Comparison of ENCODE assay signal across 9 mouse cellular contexts in genomic region chr14:20661661-20662331, GRCm38 (mm10). TPM values are rescaled to one million over a fixed set of nuclear protein-coding genes. Genes with fewer than 3 reads are reported as not detected.
DNase-seq lines count a peak whose midpoint lies in the region; ATAC-seq lines count a peak whose summit lies in the region.
"Had no signal": no experiment of that assay in that cellular context is flagged by ENCODE, and none has a peak within 500 bp of the region (broad histone marks: within the 10 kb centered on the region; RNA-seq: fewer than 3 reads in every experiment).

No protein-coding gene starts in this region.

- peak; percentile 29 for ATAC-seq in forebrain, embryonic 11.5 days (replicated peaks; ENCODE audit: low FRiP score)
- ATAC-seq in kidney, embryonic 15.5 days (replicated peaks; ENCODE audit: low FRiP score): peak; percentile 40

- H3K27ac ChIP-seq in forebrain, embryonic 11.5 days (ENCODE audit: low read depth, low read length): no peak overlapping the region; the same call in 1 of the 2 replicates
- peak overlapping the region; percentile 95 for H3K27ac ChIP-seq in kidney, embryonic 15.5 days
- H3K27ac ChIP-seq in midbrain, embryonic 10.5 days (replicated peaks): peak overlapping the region; percentile 87

- peaks cover 6% of the 10 kb centered on the region for H3K4me1 ChIP-seq in forebrain, embryonic 11.5 days (replicated peaks; ENCODE audit: control insufficient read depth, insufficient read depth, low read length)
- H3K4me1 ChIP-seq in kidney, embryonic 15.5 days: peaks cover 18% of the 10 kb centered on the region
- peaks cover 28% of the 10 kb centered on the region for H3K4me1 ChIP-seq in midbrain, embryonic 10.5 days

- H3K27me3 ChIP-seq in forebrain, embryonic 11.5 days (ENCODE audit: control insufficient read depth, insufficient read depth, low read length): peaks cover 2% of the 10 kb centered on the region; the same call in 1 of the 2 replicates
- H3K27me3 ChIP-seq in kidney, embryonic 15.5 days: peaks cover 21% of the 10 kb centered on the region
- H3K27me3 ChIP-seq in midbrain, embryonic 10.5 days (ENCODE audit: low read depth, poor library complexity, severe bottlenecking): peaks cover 41% of the 10 kb centered on the region
- H3K27me3 ChIP-seq: Patski had no signal

- peak overlapping the region; percentile 63 for H3K9ac ChIP-seq in forebrain, embryonic 11.5 days (ENCODE audit: low read length)
- peak overlapping the region; percentile 69 for H3K9ac ChIP-seq in kidney, embryonic 15.5 days

- DNase-seq in kidney, adult 11 months: peak; percentile 65
- DNase-seq in kidney, adult 18-20 months: no peak
- DNase-seq in NIH3T3 (ENCODE audit: low read depth): peak; percentile 38
- peak; percentile 57 for DNase-seq in forebrain, embryonic 11.5 days (ENCODE audit: low spot score)
- peak; percentile 44 for DNase-seq in midbrain, embryonic 10.5 days (ENCODE audit: low spot score)
- DNase-seq in c-Kit-positive CD71-positive TER-119-positive erythroid progenitor cells, embryonic 14.5 days (ENCODE audit: low spot score): no peak
- DNase-seq in gastrocnemius, postnatal 14 days: no peak

- intact Hi-C loops in gastrocnemius, postnatal 14 days (cut with DNase I; ENCODE audit: low total_unique reads): loop anchor here (5.0 kb wide), 1 partner anchor 84 kb away; no protein-coding TSS in a partner anchor

- H3K36me3 ChIP-seq in forebrain, embryonic 11.5 days (ENCODE audit: control insufficient read depth, insufficient read depth, low read length): no peaks in the 10 kb centered on the region
- H3K36me3 ChIP-seq in kidney, embryonic 15.5 days: no peaks in the 10 kb centered on the region
- no peaks in the 10 kb centered on the region for H3K36me3 ChIP-seq in midbrain, embryonic 10.5 days

- H3K4me3 ChIP-seq in forebrain, embryonic 11.5 days (ENCODE audit: low read depth, low read length): peak overlapping the region; percentile 47
- H3K4me3 ChIP-seq in kidney, embryonic 15.5 days (replicated peaks): peak overlapping the region; percentile 75
- H3K4me3 ChIP-seq in midbrain, embryonic 10.5 days: peak overlapping the region; percentile 75

- WGBS in forebrain, embryonic 11.5 days: 9% methylated on average over 19 of the region's 19 CpGs
- 10% methylated on average over 19 of the region's 19 CpGs for WGBS in kidney, embryonic 15.5 days
- WGBS in midbrain, embryonic 10.5 days: 10% methylated on average over 19 of the region's 19 CpGs

- peak overlapping the region; percentile 88 for H3K4me2 ChIP-seq in forebrain, embryonic 11.5 days (ENCODE audit: low read depth, low read length, severe bottlenecking)
- H3K4me2 ChIP-seq in kidney, embryonic 15.5 days: peak overlapping the region; percentile 97

- no peaks in the 10 kb centered on the region for H3K9me3 ChIP-seq in forebrain, embryonic 11.5 days (ENCODE audit: control insufficient read depth, low read length)
- no peaks in the 10 kb centered on the region for H3K9me3 ChIP-seq in kidney, embryonic 15.5 days (replicated peaks)
- no peaks in the 10 kb centered on the region for H3K9me3 ChIP-seq in midbrain, embryonic 10.5 days (replicated peaks)

RNA-seq across cellular contexts. Expression of gene Myoz1, which starts 5.5 kb away (rescaled TPM):
- polyA plus RNA-seq in forebrain, embryonic 11.5 days (2014; fragmentation: Nextera tagmentation; extraction: Ambion mirVana): 0.28 TPM in 1 of 2 replicates, not detected in the other
- 3.2 and 5.9 TPM in 2 replicates for polyA plus RNA-seq in kidney, embryonic 15.5 days (2015; fragmentation: Nextera tagmentation; extraction: Ambion mirVana)
- not detected in 2 replicates for polyA plus RNA-seq in midbrain, embryonic 10.5 days (2016; fragmentation: Nextera tagmentation; extraction: Ambion mirVana)
- total RNA-seq in gastrocnemius, postnatal 14 days (2021): 1,000 to 10,000 TPM; 1,986 to 2,341 TPM
- polyA plus RNA-seq: Patski had no signal

RNA-seq across cellular contexts. Expression of gene Synpo2l, which starts 6.4 kb away (rescaled TPM):
- 0.13 and 0.35 TPM in 2 replicates for polyA plus RNA-seq in forebrain, embryonic 11.5 days (2014; fragmentation: Nextera tagmentation; extraction: Ambion mirVana)
- polyA plus RNA-seq in kidney, embryonic 15.5 days (2015; fragmentation: Nextera tagmentation; extraction: Ambion mirVana): 2.2 and 3.3 TPM in 2 replicates
- polyA plus RNA-seq in midbrain, embryonic 10.5 days (2016; fragmentation: Nextera tagmentation; extraction: Ambion mirVana): 0.07 and 0.11 TPM in 2 replicates
- total RNA-seq in gastrocnemius, postnatal 14 days (2021): 100 to 1,000 TPM; 197 to 244 TPM

RNA-seq across cellular contexts. Expression of gene Sec24c, which starts 12.3 kb away (rescaled TPM):
- 94.5 and 98.1 TPM in 2 replicates for polyA plus RNA-seq in forebrain, embryonic 11.5 days (2014; fragmentation: Nextera tagmentation; extraction: Ambion mirVana)
- polyA plus RNA-seq in kidney, embryonic 15.5 days (2015; fragmentation: Nextera tagmentation; extraction: Ambion mirVana): 98.3 and 106 TPM in 2 replicates
- 103 and 114 TPM in 2 replicates for polyA plus RNA-seq in midbrain, embryonic 10.5 days (2016; fragmentation: Nextera tagmentation; extraction: Ambion mirVana)
- total RNA-seq in gastrocnemius, postnatal 14 days (2021): 10 to 100 TPM; 56.7 to 60.1 TPM

RNA-seq across cellular contexts. Expression of gene Usp54, which starts 20.9 kb away (rescaled TPM):
- 20.8 and 21.0 TPM in 2 replicates for polyA plus RNA-seq in forebrain, embryonic 11.5 days (2014; fragmentation: Nextera tagmentation; extraction: Ambion mirVana)
- 8.4 and 8.9 TPM in 2 replicates for polyA plus RNA-seq in kidney, embryonic 15.5 days (2015; fragmentation: Nextera tagmentation; extraction: Ambion mirVana)
- polyA plus RNA-seq in midbrain, embryonic 10.5 days (2016; fragmentation: Nextera tagmentation; extraction: Ambion mirVana): 14.2 and 14.3 TPM in 2 replicates
- total RNA-seq in gastrocnemius, postnatal 14 days (2021): 10 to 100 TPM in 1 of 2 experiments, 1 to 10 TPM in 1; 4.4 to 11.2 TPM

RNA-seq across cellular contexts. Expression of gene Fut11, which starts 33.0 kb away (rescaled TPM):
- 19.3 and 20.1 TPM in 2 replicates for polyA plus RNA-seq in forebrain, embryonic 11.5 days (2014; fragmentation: Nextera tagmentation; extraction: Ambion mirVana)
- polyA plus RNA-seq in kidney, embryonic 15.5 days (2015; fragmentation: Nextera tagmentation; extraction: Ambion mirVana): 28.5 and 29.2 TPM in 2 replicates
- polyA plus RNA-seq in midbrain, embryonic 10.5 days (2016; fragmentation: Nextera tagmentation; extraction: Ambion mirVana): 18.3 and 21.4 TPM in 2 replicates
- 1 to 10 TPM; 6.6 to 7.0 TPM for total RNA-seq in gastrocnemius, postnatal 14 days (2021)

Comparison
In these comparisons a context has a peak if more than half of its experiments do, and no peak if none do; other contexts are left out.
1. DNase-seq: peak in kidney, adult 11 months (single experiment), NIH3T3 (single experiment), forebrain, embryonic 11.5 days (single experiment) and midbrain, embryonic 10.5 days (single experiment); none in kidney, adult 18-20 months (single experiment), c-Kit-positive CD71-positive TER-119-positive erythroid progenitor cells, embryonic 14.5 days (single experiment) and gastrocnemius, postnatal 14 days (single experiment).
2. Peak in every context shown above with its lines, with median percentiles within 50 percentile points of each other: H3K4me3 ChIP-seq.